Mouse (Mus musculus): ENCODE results near the gene Cyp2e1.

DNA sequence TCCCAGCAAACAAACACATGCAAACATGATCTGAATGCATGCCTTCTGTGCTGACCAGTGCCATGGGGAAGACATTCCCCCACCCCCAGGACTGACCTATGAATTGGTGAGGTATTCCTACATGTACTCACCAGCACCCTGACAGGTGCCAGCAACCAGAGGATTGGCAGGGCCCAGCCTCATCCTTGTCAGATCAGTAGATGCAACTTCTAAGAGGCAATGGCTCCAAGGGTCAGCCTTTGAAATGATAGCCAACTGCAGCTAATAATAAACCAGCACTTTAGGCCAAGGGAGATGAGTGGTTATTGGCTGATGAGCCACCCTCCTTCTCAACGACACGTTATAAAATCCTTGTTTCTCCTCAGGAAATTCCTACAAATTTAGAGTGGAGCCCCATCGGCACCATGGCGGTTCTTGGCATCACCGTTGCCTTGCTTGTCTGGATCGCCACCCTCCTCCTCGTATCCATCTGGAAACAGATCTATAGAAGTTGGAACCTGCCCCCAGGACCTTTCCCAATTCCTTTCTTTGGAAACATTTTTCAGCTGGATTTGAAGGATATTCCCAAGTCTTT, at the start of gene Cyp2e1:
- no peak for TF ChIP-seq HCFC1 (IDR thresholded peaks at IDR 0.05; ENCODE audit: borderline replicate concordance, insufficient read depth, low read length)
- no peak for TF ChIP-seq ZNF384 (IDR thresholded peaks at IDR 0.05; ENCODE audit: low read depth, low read length)
- no peak for TF ChIP-seq CHD2 (IDR thresholded peaks at IDR 0.05; ENCODE audit: low read depth, low read length)
- TF ChIP-seq MAFK (IDR thresholded peaks at IDR 0.05; ENCODE audit: insufficient read depth, low read depth, low read length) = no peak
- no peak for TF ChIP-seq ZC3H11A (IDR thresholded peaks at IDR 0.05; ENCODE audit: borderline replicate concordance, low read depth, low read length)
